Mouse (Mus musculus) erythroid progenitor cell, adult 5-6 weeks (primary cell): Measurements from ENCODE around the gene Tpsg1. TPM values are rescaled to one million over a fixed set of nuclear protein-coding genes. Genes with fewer than 3 reads are reported as not detected.

Experiments
- ATAC-seq: replicated peaks from 2 replicates; pipeline ENCODE4 v1.8.0; 2016; ENCODE audit warnings: moderate number of reproducible peaks, mild to moderate bottlenecking, moderate TSS enrichment, inconsistent platforms; ENCODE audit not compliant: poor library complexity, low FRiP score, severe bottlenecking
- total RNA-seq, 2 experiments: library from RNA; stranded (forward) in 1 of 2; stranded (reverse) in 1 of 2; fragments of 150-400 nt in 1 of 2; fragments of 186-747, 209-891 nt in 1 of 2; gene quantifications; 2 replicates each; pipeline versions ENCODE4 v1.2.3 to v1.2.4; 2015 to 2017; ENCODE audit warnings: low replicate concordance in 2 of 2

The Tpsg1 gene
- not detected in 2 replicates for total RNA-seq (2015; ENCODE audit: low replicate concordance)
- not detected in 2 replicates for total RNA-seq (2017; ENCODE audit: low replicate concordance)

GRCm38 (mm10) chr17:25368973-25369372 lies at the start of gene Tpsg1:
Gene Tpsg1, plus strand, starts transcription at chr17:25369273.
- no peak for ATAC-seq

- ATAC-seq, result no peak
Measured at GRCm38 (mm10) chr17:25320819-25321218, 48.3 kb upstream of the Tpsg1 start.

- ATAC-seq, result no peak
Measured at GRCm38 (mm10) chr17:25322930-25323329, 46.1 kb upstream of the Tpsg1 start.

GRCm38 (mm10) chr17:25332321-25332720 lies 36.8 kb upstream of the Tpsg1 start:
- ATAC-seq, result no peak

- no peak for ATAC-seq
Measured at GRCm38 (mm10) chr17:25333943-25334342, 35.1 kb upstream of the Tpsg1 start.

GRCm38 (mm10) chr17:25338218-25338617 lies 30.9 kb upstream of the Tpsg1 start:
- ATAC-seq, result no peak

GRCm38 (mm10) chr17:25340003-25340402 lies 29.1 kb upstream of the Tpsg1 start:
- ATAC-seq, result no peak

- no peak for ATAC-seq
Measured at GRCm38 (mm10) chr17:25341490-25341889, 27.6 kb upstream of the Tpsg1 start.

GRCm38 (mm10) chr17:25345462-25345861 lies 23.6 kb upstream of the Tpsg1 start, which contains the start of gene Tpsab1:
Gene Tpsab1, minus strand, starts transcription at chr17:25345562.
- ATAC-seq, result no peak

GRCm38 (mm10) chr17:25361291-25361690 lies 7.8 kb upstream of the Tpsg1 start:
- ATAC-seq, result no peak

- 0 out of 2 replicates have a peak, but pooled peaks have one; percentile 51 for ATAC-seq
Measured at GRCm38 (mm10) chr17:25363726-25364125, 5.3 kb upstream of the Tpsg1 start.

- no peak for ATAC-seq
Measured at GRCm38 (mm10) chr17:25366005-25366404, 3.1 kb upstream of the Tpsg1 start, which contains the start of gene Tpsb2. Gene Tpsb2, plus strand, starts transcription at chr17:25366305.

GRCm38 (mm10) chr17:25372491-25372890 lies 3.4 kb downstream of the Tpsg1 start:
- ATAC-seq, result no peak

GRCm38 (mm10) chr17:25374011-25374410 lies 4.9 kb downstream of the Tpsg1 start:
- no peak for ATAC-seq

- no peak for ATAC-seq
Measured at GRCm38 (mm10) chr17:25394526-25394925, 25.5 kb downstream of the Tpsg1 start.

GRCm38 (mm10) chr17:25397804-25398519 lies 28.9 kb downstream of the Tpsg1 start:
- 0 out of 2 replicates have a peak, but pooled peaks have one; percentile 54 for ATAC-seq

GRCm38 (mm10) chr17:25398520-25398838 lies 29.4 kb downstream of the Tpsg1 start:
- ATAC-seq, result no peak

- no peak for ATAC-seq
Measured at GRCm38 (mm10) chr17:25400443-25400842, 31.4 kb downstream of the Tpsg1 start.

GRCm38 (mm10) chr17:25401491-25401890 lies 32.4 kb downstream of the Tpsg1 start:
- no peak for ATAC-seq

- no peak for ATAC-seq
Measured at GRCm38 (mm10) chr17:25402224-25402623, 33.2 kb downstream of the Tpsg1 start.

- ATAC-seq, result no peak
Measured at GRCm38 (mm10) chr17:25404190-25404589, 35.1 kb downstream of the Tpsg1 start.
